Mouse (Mus musculus) bone marrow macrophage, adult 2 months (primary cell): ENCODE measurements around the gene Rab3gap2.

ENCODE experiments used
- CTCF ChIP-seq: IDR thresholded peaks from 2 replicates; pipeline ENCODE4 v1.5.1; 2012; ENCODE audit warnings: low read depth, mild to moderate bottlenecking, low read length, moderate library complexity
- POLR2A ChIP-seq: IDR thresholded peaks from 2 replicates; pipeline ENCODE4 v1.6.1; 2012; ENCODE audit warnings: mild to moderate bottlenecking, low read depth, low read length, borderline replicate concordance

- no peak for TF ChIP-seq CTCF
- TF ChIP-seq POLR2A = no peak
These were observed 87.4 kb downstream of the Rab3gap2 start for GRCm38 (mm10) chr1:185291336-185291735.
